ENCODE assay signal across 24 mouse cellular contexts in genomic region chr17:30835419-30835818, GRCm38 (mm10).
DNase-seq lines count a peak whose midpoint lies in the region; ATAC-seq and TF ChIP-seq lines count a peak whose summit lies in the region.
"Had no signal": no experiment of that assay in that cellular context is flagged by ENCODE, and none has a peak within 500 bp of the region (broad histone marks: within the 10 kb centered on the region; RNA-seq: fewer than 3 reads in every experiment).

No protein-coding gene starts in this region.

- no peaks in the 10 kb centered on the region for H3K9me3 ChIP-seq in lung, embryonic 16.5 days (ENCODE audit: control insufficient read depth, low read length)
- no peaks in the 10 kb centered on the region for H3K9me3 ChIP-seq in lung, postnatal 0 days (ENCODE audit: low read length)
- no peaks in the 10 kb centered on the region for H3K9me3 ChIP-seq in MEL (replicated peaks; ENCODE audit: insufficient read depth, low read length)
- no peaks in the 10 kb centered on the region; the same call in 1 of the 2 replicates for H3K9me3 ChIP-seq in liver, embryonic 16.5 days (replicated peaks; ENCODE audit: control insufficient read depth, low read length)
- H3K9me3 ChIP-seq in midbrain, embryonic 13.5 days: no peaks in the 10 kb centered on the region; the same call in 1 of the 2 replicates
- H3K9me3 ChIP-seq: forebrain, embryonic 13.5 days; neural tube, embryonic 15.5 days had no signal

- TF ChIP-seq POLR2A in MEL (IDR thresholded peaks at IDR 0.05; ENCODE audit: control insufficient read depth in 1 of 2, insufficient read depth in 1 of 2, low read depth in 1 of 2, low read length in 2 of 2, poor library complexity in 1 of 2): no peak

- TF ChIP-seq EP300 in lung, postnatal 0 days (IDR thresholded peaks at IDR 0.05): no peak
- TF ChIP-seq EP300 in MEL (IDR thresholded peaks at IDR 0.05; ENCODE audit: low read depth in 1 of 2, low read length in 2 of 2): peak; percentile 60 to 64

- no peaks in the 10 kb centered on the region for H3K4me1 ChIP-seq in lung, embryonic 16.5 days (replicated peaks; ENCODE audit: control insufficient read depth, insufficient read depth, low read length)
- no peaks in the 10 kb centered on the region for H3K4me1 ChIP-seq in lung, postnatal 0 days (ENCODE audit: insufficient read depth, low read depth, low read length)
- peaks cover 2 to 7% of the 10 kb centered on the region in 2 experiments; a peak in 3 of 4 replicates for H3K4me1 ChIP-seq in MEL (ENCODE audit: control insufficient read depth in 1 of 2, insufficient read depth in 2 of 2, low read length in 2 of 2)
- no peaks in the 10 kb centered on the region for H3K4me1 ChIP-seq in liver, embryonic 16.5 days (ENCODE audit: control insufficient read depth, low read depth, low read length)
- peaks cover 13% of the 10 kb centered on the region for H3K4me1 ChIP-seq in midbrain, embryonic 13.5 days (replicated peaks)
- H3K4me1 ChIP-seq: embryonic facial prominence, embryonic 13.5 days; hindbrain, embryonic 12.5 days had no signal

- DNase-seq in lung, postnatal 0 days (ENCODE audit: low spot score): no peak
- DNase-seq in MEL (ENCODE audit: low read depth, low spot score): peak; percentile 79
- peak; percentile 25 for DNase-seq in c-Kit-positive CD71-positive TER-119-positive erythroid progenitor cells, embryonic 14.5 days (ENCODE audit: low spot score)
- no peak for DNase-seq in gastrocnemius, postnatal 25 days
- no peak for DNase-seq in kidney, adult 9 months
- DNase-seq: adrenal gland, postnatal 36 days; cerebellum, adult 18-20 months; cerebellum, postnatal 25 days; gastrocnemius, adult 2 months; kidney, adult 11 months; kidney, postnatal 4 days; layer of hippocampus, adult 9-11 months; lung, postnatal 10 days; spleen, adult 18-20 months; thymus, postnatal 14 days had no signal

- no peak for TF ChIP-seq RAD21 in MEL (IDR thresholded peaks at IDR 0.05; ENCODE audit: low read depth, low read length)

- H3K4me2 ChIP-seq in lung, embryonic 16.5 days (ENCODE audit: low read depth, low read length): no peak overlapping the region
- H3K4me2 ChIP-seq in lung, postnatal 0 days (replicated peaks; ENCODE audit: low read depth, low read length): no peak overlapping the region
- no peak overlapping the region for H3K4me2 ChIP-seq in liver, embryonic 16.5 days (ENCODE audit: low read depth, low read length)
- no peak overlapping the region for H3K4me2 ChIP-seq in midbrain, embryonic 13.5 days (replicated peaks)
- H3K4me2 ChIP-seq: embryonic facial prominence, embryonic 13.5 days; forebrain, embryonic 13.5 days; heart, embryonic 11.5 days; hindbrain, embryonic 12.5 days; midbrain, embryonic 11.5 days; neural tube, embryonic 15.5 days had no signal

- 84% methylated on average over 4 of the region's 4 CpGs for WGBS in lung, embryonic 16.5 days
- 90% methylated on average over 4 of the region's 4 CpGs for WGBS in lung, postnatal 0 days
- 64% methylated on average over 4 of the region's 4 CpGs for WGBS in liver, embryonic 16.5 days (ENCODE audit: insufficient replicate concordance)
- WGBS in midbrain, embryonic 13.5 days: 97% methylated on average over 4 of the region's 4 CpGs

- H3K27me3 ChIP-seq in lung, embryonic 16.5 days (ENCODE audit: control insufficient read depth, insufficient read depth, low read depth, low read length): no peaks in the 10 kb centered on the region
- no peaks in the 10 kb centered on the region for H3K27me3 ChIP-seq in lung, postnatal 0 days (replicated peaks; ENCODE audit: insufficient read depth, low read length)
- no peaks in the 10 kb centered on the region for H3K27me3 ChIP-seq in MEL (ENCODE audit: control insufficient read depth in 1 of 2, insufficient read depth in 2 of 2, low read length in 2 of 2)
- H3K27me3 ChIP-seq in liver, embryonic 16.5 days (ENCODE audit: control insufficient read depth, insufficient read depth, low read depth, low read length): no peaks in the 10 kb centered on the region
- H3K27me3 ChIP-seq in midbrain, embryonic 13.5 days: no peaks in the 10 kb centered on the region
- H3K27me3 ChIP-seq: embryonic facial prominence, embryonic 13.5 days; forebrain, embryonic 13.5 days; hindbrain, embryonic 12.5 days; neural tube, embryonic 15.5 days had no signal

- peak overlapping the region; percentile 32; the same call in 1 of the 2 replicates for H3K27ac ChIP-seq in lung, embryonic 16.5 days (ENCODE audit: low read length)
- H3K27ac ChIP-seq in lung, postnatal 0 days (ENCODE audit: low read length): no peak overlapping the region
- peak overlapping the region; percentile 3; the same call in 1 of the 2 replicates for H3K27ac ChIP-seq in MEL (ENCODE audit: control insufficient read depth, low read depth, low read length)
- no peak overlapping the region for H3K27ac ChIP-seq in liver, embryonic 16.5 days (ENCODE audit: low read length)
- no peak overlapping the region for H3K27ac ChIP-seq in midbrain, embryonic 13.5 days
- H3K27ac ChIP-seq: embryonic facial prominence, embryonic 13.5 days; forebrain, embryonic 13.5 days; gastrocnemius, adult 2 months; hindbrain, embryonic 12.5 days; neural tube, embryonic 15.5 days had no signal

- TF ChIP-seq CTCF in lung, postnatal 0 days (IDR thresholded peaks at IDR 0.05): no peak
- no peak for TF ChIP-seq CTCF in MEL (IDR thresholded peaks at IDR 0.05 in 2 of 3, conservative IDR thresholded peaks at IDR 0.05 in 1 of 3; ENCODE audit: control insufficient read depth in 1 of 3, insufficient read depth in 1 of 3, low read depth in 2 of 3, low read length in 3 of 3, poor library complexity in 1 of 3, severe bottlenecking in 1 of 3)

- no peaks in the 10 kb centered on the region for H3K36me3 ChIP-seq in lung, embryonic 16.5 days (ENCODE audit: control insufficient read depth, insufficient read depth, low read length)
- H3K36me3 ChIP-seq in lung, postnatal 0 days (ENCODE audit: insufficient read depth, low read length): no peaks in the 10 kb centered on the region
- peaks cover 0 to 10% of the 10 kb centered on the region in 2 experiments; a peak in 2 of 4 replicates for H3K36me3 ChIP-seq in MEL (ENCODE audit: control insufficient read depth in 1 of 2, insufficient read depth in 2 of 2, low read length in 2 of 2)
- H3K36me3 ChIP-seq in liver, embryonic 16.5 days (ENCODE audit: control insufficient read depth, insufficient read depth): no peaks in the 10 kb centered on the region
- H3K36me3 ChIP-seq in midbrain, embryonic 13.5 days: no peaks in the 10 kb centered on the region
- H3K36me3 ChIP-seq: embryonic facial prominence, embryonic 13.5 days; hindbrain, embryonic 12.5 days; neural tube, embryonic 15.5 days had no signal

- H3K79me2 ChIP-seq in MEL (ENCODE audit: control insufficient read depth, insufficient read depth, low read length, poor library complexity): no peaks in the 10 kb centered on the region

- no peak overlapping the region for H3K4me3 ChIP-seq in lung, embryonic 16.5 days (ENCODE audit: low read length)
- H3K4me3 ChIP-seq in lung, postnatal 0 days (ENCODE audit: low read depth, low read length): no peak overlapping the region
- H3K4me3 ChIP-seq in MEL (ENCODE audit: control insufficient read depth in 1 of 2, insufficient read depth in 1 of 2, low read depth in 2 of 2, low read length in 2 of 2): no peak overlapping the region
- H3K4me3 ChIP-seq in liver, embryonic 16.5 days (ENCODE audit: low read depth, low read length): no peak overlapping the region
- H3K4me3 ChIP-seq in midbrain, embryonic 13.5 days (replicated peaks): no peak overlapping the region
- H3K4me3 ChIP-seq: embryonic facial prominence, embryonic 13.5 days; forebrain, embryonic 13.5 days; gastrocnemius, adult 2 months; hindbrain, embryonic 12.5 days; neural tube, embryonic 15.5 days had no signal

- no peak for ATAC-seq in lung, embryonic 16.5 days (ENCODE audit: low read depth)
- ATAC-seq in lung, postnatal 0 days: no peak
- ATAC-seq in liver, embryonic 16.5 days (ENCODE audit: low read depth): peak; percentile 50; the same call in 1 of the 2 replicates
- no peak for ATAC-seq in midbrain, embryonic 13.5 days
- ATAC-seq: forebrain, embryonic 13.5 days had no signal

- H3K9ac ChIP-seq in lung, embryonic 16.5 days (ENCODE audit: low read length): no peak overlapping the region
- no peak overlapping the region for H3K9ac ChIP-seq in lung, postnatal 0 days (replicated peaks; ENCODE audit: low read depth)
- no peak overlapping the region for H3K9ac ChIP-seq in MEL (ENCODE audit: control insufficient read depth, low read depth, low read length, poor library complexity, severe bottlenecking)
- no peak overlapping the region for H3K9ac ChIP-seq in liver, embryonic 16.5 days (ENCODE audit: low read depth, low read length)
- no peak overlapping the region for H3K9ac ChIP-seq in midbrain, embryonic 13.5 days (replicated peaks)
- H3K9ac ChIP-seq: embryonic facial prominence, embryonic 13.5 days; forebrain, embryonic 13.5 days; hindbrain, embryonic 12.5 days; neural tube, embryonic 15.5 days had no signal

TF ChIP-seq in MEL, 35 proteins besides CTCF, POLR2A, EP300 and RAD21 (continues in another document):
- TF ChIP-seq MYC (IDR thresholded peaks at IDR 0.05; ENCODE audit: low read depth, low read length) (no peak), SIN3A (IDR thresholded peaks at IDR 0.05; ENCODE audit: low read length) (no peak), CHD2 (IDR thresholded peaks at IDR 0.05; ENCODE audit: low read length) (no peak), ZNF384 (IDR thresholded peaks at IDR 0.05; ENCODE audit: low read depth, low read length) (no peak), TBP (IDR thresholded peaks at IDR 0.05; ENCODE audit: low read depth, low read length) (no peak), GATA1 (IDR thresholded peaks at IDR 0.05; ENCODE audit: low read depth, low read length) (peak; percentile 59; the same call in 1 of the 2 replicates), SMC3 (IDR thresholded peaks at IDR 0.05; ENCODE audit: low read depth, low read length) (no peak), NRF1 (IDR thresholded peaks at IDR 0.05; ENCODE audit: insufficient read depth, low read depth, low read length, poor library complexity, severe bottlenecking) (no peak), CHD1 (IDR thresholded peaks at IDR 0.05; ENCODE audit: low read depth, low read length) (no peak), ELF1 (IDR thresholded peaks at IDR 0.05; ENCODE audit: low read depth, low read length) (no peak), USF1 (IDR thresholded peaks at IDR 0.05; ENCODE audit: low read depth, low read length) (no peak), MXI1 (IDR thresholded peaks at IDR 0.05; ENCODE audit: low read depth, low read length) (no peak), JUND (IDR thresholded peaks at IDR 0.05; ENCODE audit: low read depth, low read length) (no peak), POLR2AphosphoS5 (IDR thresholded peaks at IDR 0.05; ENCODE audit: borderline replicate concordance, low read depth, low read length) (no peak), BHLHE40 (IDR thresholded peaks at IDR 0.05; ENCODE audit: borderline replicate concordance, low read depth, low read length) (peak; percentile 45; the same call in 1 of the 2 replicates), MAX (IDR thresholded peaks at IDR 0.05; ENCODE audit: low read length) (no peak), ZMIZ1 (IDR thresholded peaks at IDR 0.05; ENCODE audit: low read depth, low read length) (no peak), KAT2A (conservative IDR thresholded peaks at IDR 0.05; ENCODE audit: low read depth, low read length) (no peak)

Comparison
In these comparisons a context has a peak if more than half of its experiments do, and no peak if none do; other contexts are left out.
1. H3K27ac ChIP-seq: peak in lung, embryonic 16.5 days (single experiment) and MEL (single experiment); none in lung, postnatal 0 days (single experiment), liver, embryonic 16.5 days (single experiment) and midbrain, embryonic 13.5 days (single experiment).
2. DNase-seq: peak in MEL (single experiment) and c-Kit-positive CD71-positive TER-119-positive erythroid progenitor cells, embryonic 14.5 days (single experiment); none in lung, postnatal 0 days (single experiment), gastrocnemius, postnatal 25 days (single experiment) and kidney, adult 9 months (single experiment).